Mouse (Mus musculus): ENCODE data around the gene Cps1.

The Cps1 gene

DNA sequence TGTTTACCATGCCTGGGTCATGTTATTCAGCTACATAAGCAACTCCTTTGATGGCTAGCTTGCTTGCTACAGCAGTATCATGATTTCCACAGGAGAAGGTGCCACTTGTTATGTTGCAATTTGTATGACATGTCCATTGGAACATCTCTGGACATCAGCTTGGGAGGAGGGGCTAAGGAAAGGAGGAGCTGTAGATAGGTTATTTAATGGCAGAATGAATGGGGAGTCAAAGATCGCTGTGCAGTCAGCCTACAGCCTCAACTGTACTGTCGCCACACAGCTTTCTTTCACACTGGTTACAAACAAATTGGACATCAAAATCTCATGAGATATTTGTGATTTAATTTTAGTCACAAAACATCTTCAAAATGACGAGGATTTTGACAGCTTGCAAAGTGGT is at the start of gene Cps1:
Gene Cps1 (plus strand): TSS at position 230 of the 400 bp plus-strand sequence.
- Histone ChIP-seq H3K9me3 (ENCODE audit: low read length) (no peaks in the 10 kb centered on the region), H3K4me3 (replicated peaks; ENCODE audit: low read length) (no peak within 1 kb of the TSS), H3K36me3 (ENCODE audit: insufficient read depth, low read length) (no peaks in the 10 kb centered on the region), H3K27me3 (ENCODE audit: insufficient read depth, low read length) (no peaks in the 10 kb centered on the region), H3K4me1 (replicated peaks; ENCODE audit: low read depth, low read length) (no peaks in the 10 kb centered on the region)
- no peak for TF ChIP-seq NANOG (IDR thresholded peaks at IDR 0.05; ENCODE audit: borderline replicate concordance, low read length)
- TF ChIP-seq POU5F1 (IDR thresholded peaks at IDR 0.05; ENCODE audit: borderline replicate concordance, low read length) = no peak
- TF ChIP-seq CTCF (conservative IDR thresholded peaks at IDR 0.05; ENCODE audit: low read length) = no peak

DNA sequence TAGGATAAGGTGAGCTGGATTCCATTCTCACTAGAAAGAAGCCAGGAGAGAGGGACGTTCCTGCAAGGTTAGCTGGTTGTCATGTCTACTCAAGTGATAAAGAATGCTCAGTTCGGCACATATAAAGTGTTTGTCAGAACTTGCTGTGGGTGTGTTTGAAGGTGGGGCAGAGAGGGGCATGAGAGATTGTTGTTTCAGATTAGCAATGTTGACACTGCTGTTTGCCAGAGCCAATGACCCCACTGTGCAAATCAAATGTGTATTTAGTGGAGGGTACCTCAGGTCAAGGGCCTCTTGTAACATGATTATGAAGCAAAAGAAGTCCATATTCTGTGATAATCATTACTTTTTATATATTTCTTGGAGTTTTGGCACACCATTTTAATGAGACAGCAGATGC is 45.1 kb upstream of the Cps1 start:
- Histone ChIP-seq H3K27me3 (ENCODE audit: insufficient read depth, low read length) (no peaks in the 10 kb centered on the region), H3K36me3 (ENCODE audit: insufficient read depth, low read length) (no peaks in the 10 kb centered on the region), H3K4me1 (replicated peaks; ENCODE audit: low read depth, low read length) (no peaks in the 10 kb centered on the region), H3K9me3 (ENCODE audit: low read length) (no peaks in the 10 kb centered on the region), H3K4me3 (replicated peaks; ENCODE audit: low read length) (no peak overlapping the region)
- TF ChIP-seq CTCF (conservative IDR thresholded peaks at IDR 0.05; ENCODE audit: low read length) (no peak), POU5F1 (IDR thresholded peaks at IDR 0.05; ENCODE audit: borderline replicate concordance, low read length) (no peak)

DNA sequence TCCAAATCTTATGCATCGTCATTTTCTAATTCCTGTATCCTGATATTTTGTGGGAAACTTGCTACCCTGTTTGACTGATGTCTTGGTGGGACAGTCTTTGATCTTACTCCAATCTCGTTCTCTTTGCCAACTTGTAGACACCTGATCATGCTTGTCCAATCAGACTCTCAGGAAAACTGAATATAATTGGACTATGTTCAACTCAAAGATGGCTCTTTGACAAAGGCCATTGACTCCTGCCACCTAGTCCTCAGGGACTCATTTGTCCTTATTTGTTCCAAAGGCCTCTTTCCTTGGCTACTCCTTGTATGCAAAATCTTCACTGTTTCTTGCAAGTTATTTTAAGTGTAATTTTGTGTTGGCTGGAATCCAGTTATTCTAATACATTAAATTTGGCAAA is 44.2 kb upstream of the Cps1 start:
- no peak for TF ChIP-seq POU5F1 (IDR thresholded peaks at IDR 0.05; ENCODE audit: borderline replicate concordance, low read length)
- no peak for TF ChIP-seq CTCF (conservative IDR thresholded peaks at IDR 0.05; ENCODE audit: low read length)
- TF ChIP-seq NANOG (IDR thresholded peaks at IDR 0.05; ENCODE audit: borderline replicate concordance, low read length) = no peak
- no peaks in the 10 kb centered on the region for H3K36me3 ChIP-seq (ENCODE audit: insufficient read depth, low read length)
- H3K4me1 ChIP-seq (replicated peaks; ENCODE audit: low read depth, low read length) = no peaks in the 10 kb centered on the region
- no peak overlapping the region for H3K4me3 ChIP-seq (replicated peaks; ENCODE audit: low read length)
- no peaks in the 10 kb centered on the region for H3K9me3 ChIP-seq (ENCODE audit: low read length)
- H3K27me3 ChIP-seq (ENCODE audit: insufficient read depth, low read length) = no peaks in the 10 kb centered on the region

DNA sequence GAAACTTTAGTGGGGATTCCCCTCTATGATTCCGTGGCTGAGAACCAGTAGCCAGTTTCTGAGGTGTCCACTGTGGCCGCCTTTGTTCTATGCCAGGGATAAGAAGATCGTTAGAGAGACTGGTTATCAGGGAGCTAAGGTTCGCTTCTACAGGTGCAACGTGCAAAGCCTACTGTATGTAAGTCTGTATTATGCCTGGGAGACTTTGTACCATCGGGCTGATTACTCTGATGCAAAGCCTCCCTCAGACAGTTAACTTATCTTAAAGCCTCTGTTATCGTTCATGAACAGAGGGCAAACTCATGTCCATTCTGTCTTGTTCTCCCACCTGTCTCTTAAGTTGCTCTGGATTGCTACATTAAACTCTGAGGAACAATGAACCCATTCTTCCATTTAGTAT is 43.7 kb upstream of the Cps1 start:
- Histone ChIP-seq H3K4me3 (replicated peaks; ENCODE audit: low read length) (no peak overlapping the region), H3K27me3 (ENCODE audit: insufficient read depth, low read length) (no peaks in the 10 kb centered on the region)
- no peak for TF ChIP-seq POU5F1 (IDR thresholded peaks at IDR 0.05; ENCODE audit: borderline replicate concordance, low read length)

DNA sequence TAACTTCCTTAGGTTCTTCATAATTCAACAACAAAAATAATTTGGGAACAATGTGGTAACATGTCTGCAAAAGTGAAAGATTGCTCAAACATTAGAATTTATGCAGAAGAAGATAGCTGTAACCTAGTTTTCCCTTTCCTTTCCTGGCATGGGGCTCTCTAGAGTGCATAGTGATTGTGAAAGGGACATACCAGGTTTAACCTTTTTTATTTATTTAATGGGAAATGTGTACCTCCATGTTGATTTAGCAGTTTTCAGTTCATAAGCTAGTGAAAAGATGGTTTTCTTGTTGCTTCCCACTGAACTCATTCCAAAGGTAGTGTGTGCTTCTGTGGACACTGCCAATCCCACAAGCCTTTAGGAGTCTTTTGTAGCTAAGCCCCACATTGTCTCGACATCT is 30.4 kb upstream of the Cps1 start:
- TF ChIP-seq POU5F1 (IDR thresholded peaks at IDR 0.05; ENCODE audit: borderline replicate concordance, low read length) = no peak
- no peak for TF ChIP-seq NANOG (IDR thresholded peaks at IDR 0.05; ENCODE audit: borderline replicate concordance, low read length)
- no peak for TF ChIP-seq CTCF (conservative IDR thresholded peaks at IDR 0.05; ENCODE audit: low read length)
- Histone ChIP-seq H3K36me3 (ENCODE audit: insufficient read depth, low read length) (no peaks in the 10 kb centered on the region), H3K4me3 (replicated peaks; ENCODE audit: low read length) (no peak overlapping the region), H3K4me1 (replicated peaks; ENCODE audit: low read depth, low read length) (no peaks in the 10 kb centered on the region), H3K27me3 (ENCODE audit: insufficient read depth, low read length) (no peaks in the 10 kb centered on the region), H3K9me3 (ENCODE audit: low read length) (0 out of 2 replicates have a peak, but pooled peaks cover 4% of the 10 kb centered on the region)

More for the DNA sequence above, 43.7 kb upstream of the Cps1 start:
- Histone ChIP-seq H3K4me1 (replicated peaks; ENCODE audit: low read depth, low read length) (no peaks in the 10 kb centered on the region), H3K36me3 (ENCODE audit: insufficient read depth, low read length) (no peaks in the 10 kb centered on the region), H3K9me3 (ENCODE audit: low read length) (no peaks in the 10 kb centered on the region)

DNA sequence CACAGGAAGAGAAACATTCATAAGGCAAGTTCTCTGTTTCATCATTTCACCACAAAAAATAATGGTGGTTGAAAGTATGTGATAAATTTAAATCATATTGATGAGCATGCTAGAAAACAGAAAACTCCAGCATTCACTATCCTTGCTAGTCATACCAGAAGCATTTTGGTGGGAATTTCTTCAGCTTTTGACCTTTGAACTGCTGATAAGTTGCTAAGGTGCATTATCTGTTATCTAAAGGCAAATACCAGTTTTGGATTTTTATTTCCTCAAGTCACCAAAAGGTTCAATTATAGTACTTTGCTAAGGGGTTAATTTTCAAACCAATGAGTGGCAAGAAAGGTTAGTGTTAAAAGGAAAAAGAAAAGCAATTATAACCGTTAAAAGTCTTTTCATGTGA is 23.6 kb upstream of the Cps1 start:
- Histone ChIP-seq H3K4me1 (replicated peaks; ENCODE audit: low read depth, low read length) (no peaks in the 10 kb centered on the region), H3K27me3 (ENCODE audit: insufficient read depth, low read length) (no peaks in the 10 kb centered on the region), H3K36me3 (ENCODE audit: insufficient read depth, low read length) (no peaks in the 10 kb centered on the region), H3K9me3 (ENCODE audit: low read length) (0 out of 2 replicates have a peak, but pooled peaks cover 4% of the 10 kb centered on the region), H3K4me3 (replicated peaks; ENCODE audit: low read length) (no peak overlapping the region)
- no peak for TF ChIP-seq POU5F1 (IDR thresholded peaks at IDR 0.05; ENCODE audit: borderline replicate concordance, low read length)
- no peak for TF ChIP-seq NANOG (IDR thresholded peaks at IDR 0.05; ENCODE audit: borderline replicate concordance, low read length)
- TF ChIP-seq CTCF (conservative IDR thresholded peaks at IDR 0.05; ENCODE audit: low read length) = no peak

DNA sequence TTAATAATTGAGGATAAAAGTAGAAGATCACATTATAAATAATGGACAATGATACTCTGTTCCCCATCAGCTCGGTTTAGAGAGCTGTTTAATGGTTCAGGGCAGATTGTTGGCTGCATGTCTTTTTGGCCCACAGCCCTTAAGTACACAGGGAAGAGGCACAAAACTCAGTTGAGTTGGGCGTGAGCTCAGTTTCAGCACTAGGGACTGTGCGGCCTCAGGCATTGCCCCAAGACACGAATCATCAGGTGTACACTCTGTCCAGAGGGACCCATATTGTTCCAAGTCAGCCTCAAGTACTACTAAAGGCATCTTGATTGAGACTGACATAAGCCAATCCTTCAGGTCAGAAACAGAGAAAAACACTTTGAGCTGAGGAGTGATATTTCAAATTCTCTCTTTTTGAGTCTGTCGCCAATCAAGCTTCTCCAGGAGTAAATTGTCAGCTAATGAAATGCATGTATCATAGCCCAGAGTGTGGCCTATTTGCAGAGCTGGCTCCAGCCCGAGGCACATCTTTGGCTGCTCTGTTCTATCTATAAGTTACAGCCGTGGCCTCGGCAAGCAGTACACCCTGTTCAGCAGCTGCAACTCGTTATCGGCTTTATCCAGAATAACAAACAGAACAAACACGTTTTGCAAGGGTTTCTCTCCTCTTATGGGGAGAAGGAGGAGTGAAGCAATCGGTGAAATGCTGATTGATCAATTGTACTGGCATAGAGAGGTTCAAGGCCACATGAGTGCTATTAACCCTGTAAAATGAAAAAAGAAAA is 19.2 kb upstream of the Cps1 start:
- H3K27me3 ChIP-seq (ENCODE audit: insufficient read depth, low read length) = no peaks in the 10 kb centered on the region
- no peak overlapping the region for H3K4me3 ChIP-seq (replicated peaks; ENCODE audit: low read length)
- H3K9me3 ChIP-seq (ENCODE audit: low read length) = no peaks in the 10 kb centered on the region
- H3K4me1 ChIP-seq (replicated peaks; ENCODE audit: low read depth, low read length) = no peaks in the 10 kb centered on the region
- H3K36me3 ChIP-seq (ENCODE audit: insufficient read depth, low read length) = no peaks in the 10 kb centered on the region
- TF ChIP-seq NANOG (IDR thresholded peaks at IDR 0.05; ENCODE audit: borderline replicate concordance, low read length) (no peak), POU5F1 (IDR thresholded peaks at IDR 0.05; ENCODE audit: borderline replicate concordance, low read length) (no peak), CTCF (conservative IDR thresholded peaks at IDR 0.05; ENCODE audit: low read length) (no peak)

DNA sequence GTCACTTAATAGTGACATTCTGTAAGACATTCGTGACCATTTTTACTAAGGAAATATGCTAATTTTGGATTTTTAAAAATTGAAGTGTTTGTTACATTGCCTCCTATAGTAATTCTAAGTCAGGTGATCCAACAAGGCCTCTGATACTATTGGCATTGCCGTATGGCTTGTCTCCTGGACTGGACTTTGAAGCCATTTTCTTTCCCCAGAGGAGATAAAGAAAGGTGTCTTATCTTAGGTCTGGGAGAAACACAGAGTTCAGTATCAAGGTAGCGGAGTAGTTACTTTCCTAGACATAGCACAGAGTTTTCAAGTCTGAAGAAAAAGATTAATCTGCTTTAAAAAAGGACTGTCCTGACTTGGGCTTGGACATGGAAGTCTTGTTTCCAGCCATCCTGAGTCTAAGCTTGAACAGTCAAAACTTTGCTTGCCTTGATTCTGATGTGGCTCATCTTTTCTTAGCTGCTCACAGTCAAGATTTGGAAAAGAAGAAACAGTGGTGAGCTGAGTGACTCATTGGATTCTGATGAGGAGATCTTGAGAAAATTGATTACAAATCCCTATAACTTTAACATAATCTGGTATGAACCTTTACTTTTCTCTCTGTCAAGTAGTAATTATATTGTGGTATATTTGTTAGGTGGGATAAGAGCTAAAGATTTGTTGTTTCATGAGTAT is 11.1 kb upstream of the Cps1 start:
- Histone ChIP-seq H3K36me3 (ENCODE audit: insufficient read depth, low read length) (no peaks in the 10 kb centered on the region), H3K4me1 (replicated peaks; ENCODE audit: low read depth, low read length) (no peaks in the 10 kb centered on the region), H3K27me3 (ENCODE audit: insufficient read depth, low read length) (no peaks in the 10 kb centered on the region), H3K4me3 (replicated peaks; ENCODE audit: low read length) (no peak overlapping the region), H3K9me3 (ENCODE audit: low read length) (no peaks in the 10 kb centered on the region)
- TF ChIP-seq POU5F1 (IDR thresholded peaks at IDR 0.05; ENCODE audit: borderline replicate concordance, low read length) (no peak), NANOG (IDR thresholded peaks at IDR 0.05; ENCODE audit: borderline replicate concordance, low read length) (no peak), CTCF (conservative IDR thresholded peaks at IDR 0.05; ENCODE audit: low read length) (no peak)
